Mouse (Mus musculus): ENCODE measurements around the gene Xpo5. TPM values are rescaled to one million over a fixed set of nuclear protein-coding genes. Genes with fewer than 3 reads are reported as not detected.

The Xpo5 gene
- polyA plus RNA-seq, 1 experiment from 2014 or later = 61.5 TPM

GRCm38 (mm10) chr17:46278011-46278765 lies 75.6 kb downstream of the Xpo5 start:
- Histone ChIP-seq H3K4me2 (replicated peaks; ENCODE audit: low read depth, low read length) (no peak overlapping the region), H3K9ac (ENCODE audit: low read depth, low read length) (no peak overlapping the region), H3K4me1 (ENCODE audit: control insufficient read depth, insufficient read depth, low read length) (peaks cover 11% of the 10 kb centered on the region), H3K9me3 (ENCODE audit: control insufficient read depth, low read length) (no peaks in the 10 kb centered on the region), H3K27ac (ENCODE audit: low read depth, low read length) (no peak overlapping the region), H3K4me3 (ENCODE audit: low read length) (no peak overlapping the region), H3K36me3 (ENCODE audit: control insufficient read depth, insufficient read depth, low read length) (peaks cover 48% of the 10 kb centered on the region), H3K27me3 (ENCODE audit: control insufficient read depth, insufficient read depth, low read length) (no peaks in the 10 kb centered on the region)
- WGBS = 93% methylated on average over 12 of the region's 12 CpGs
- ATAC-seq (ENCODE audit: low FRiP score, low TSS enrichment) = no peak

- Histone ChIP-seq H3K4me3 (ENCODE audit: low read length) (peak within 1 kb of the TSS; percentile 77), H3K9me3 (ENCODE audit: control insufficient read depth, low read length) (no peaks in the 10 kb centered on the region), H3K36me3 (ENCODE audit: control insufficient read depth, insufficient read depth, low read length) (peaks cover 30% of the 10 kb centered on the region), H3K27me3 (ENCODE audit: control insufficient read depth, insufficient read depth, low read length) (no peaks in the 10 kb centered on the region), H3K9ac (ENCODE audit: low read depth, low read length) (peak within 1 kb of the TSS; percentile 82), H3K4me2 (replicated peaks; ENCODE audit: low read depth, low read length) (peak within 1 kb of the TSS; percentile 80), H3K4me1 (ENCODE audit: control insufficient read depth, insufficient read depth, low read length) (peaks cover 13% of the 10 kb centered on the region), H3K27ac (ENCODE audit: low read depth, low read length) (peak within 1 kb of the TSS; percentile 97)
- ATAC-seq (ENCODE audit: low FRiP score, low TSS enrichment) = peak; percentile 95
- WGBS = under 1% methylated on average over 37 of the region's 37 CpGs
Observed at GRCm38 (mm10) chr17:46282483-46283123, 80.0 kb downstream of the Xpo5 start, which contains the start of gene Tjap1. Gene Tjap1, minus strand, starts transcription at chr17:46283026.

- WGBS = 23% methylated on average over 9 of the region's 9 CpGs
- peak overlapping the region; percentile 80 for H3K4me2 ChIP-seq (replicated peaks; ENCODE audit: low read depth, low read length)
- peaks cover 26% of the 10 kb centered on the region for H3K36me3 ChIP-seq (ENCODE audit: control insufficient read depth, insufficient read depth, low read length)
- peak overlapping the region; percentile 77 for H3K4me3 ChIP-seq (ENCODE audit: low read length)
- H3K27ac ChIP-seq (ENCODE audit: low read depth, low read length) = peak overlapping the region; percentile 97; the same call in 1 of the 2 replicates
- H3K9ac ChIP-seq (ENCODE audit: low read depth, low read length) = no peak overlapping the region
- peak; percentile 16; the same call in 1 of the 2 replicates for ATAC-seq (ENCODE audit: low FRiP score, low TSS enrichment)
- H3K9me3 ChIP-seq (ENCODE audit: control insufficient read depth, low read length) = no peaks in the 10 kb centered on the region
- H3K27me3 ChIP-seq (ENCODE audit: control insufficient read depth, insufficient read depth, low read length) = no peaks in the 10 kb centered on the region
- peaks cover 15% of the 10 kb centered on the region for H3K4me1 ChIP-seq (ENCODE audit: control insufficient read depth, insufficient read depth, low read length)
Observed at GRCm38 (mm10) chr17:46283140-46283539, 80.6 kb downstream of the Xpo5 start.

- Histone ChIP-seq H3K4me2 (replicated peaks; ENCODE audit: low read depth, low read length) (no peak overlapping the region), H3K4me1 (ENCODE audit: control insufficient read depth, insufficient read depth, low read length) (peaks cover 15% of the 10 kb centered on the region), H3K4me3 (ENCODE audit: low read length) (no peak overlapping the region), H3K27me3 (ENCODE audit: control insufficient read depth, insufficient read depth, low read length) (no peaks in the 10 kb centered on the region), H3K36me3 (ENCODE audit: control insufficient read depth, insufficient read depth, low read length) (peaks cover 18% of the 10 kb centered on the region), H3K9ac (ENCODE audit: low read depth, low read length) (no peak overlapping the region), H3K9me3 (ENCODE audit: control insufficient read depth, low read length) (no peaks in the 10 kb centered on the region), H3K27ac (ENCODE audit: low read depth, low read length) (no peak overlapping the region)
- 72% methylated on average over 8 of the region's 8 CpGs for WGBS
- ATAC-seq (ENCODE audit: low FRiP score, low TSS enrichment) = no peak
Observed at GRCm38 (mm10) chr17:46283911-46284310, 81.3 kb downstream of the Xpo5 start.

GRCm38 (mm10) chr17:46284653-46285052 lies 82.1 kb downstream of the Xpo5 start:
- Histone ChIP-seq H3K36me3 (ENCODE audit: control insufficient read depth, insufficient read depth, low read length) (peaks cover 11% of the 10 kb centered on the region), H3K9ac (ENCODE audit: low read depth, low read length) (no peak overlapping the region), H3K4me3 (ENCODE audit: low read length) (no peak overlapping the region), H3K9me3 (ENCODE audit: control insufficient read depth, low read length) (no peaks in the 10 kb centered on the region), H3K4me1 (ENCODE audit: control insufficient read depth, insufficient read depth, low read length) (peaks cover 15% of the 10 kb centered on the region), H3K27me3 (ENCODE audit: control insufficient read depth, insufficient read depth, low read length) (no peaks in the 10 kb centered on the region), H3K27ac (ENCODE audit: low read depth, low read length) (no peak overlapping the region), H3K4me2 (replicated peaks; ENCODE audit: low read depth, low read length) (no peak overlapping the region)
- no peak for ATAC-seq (ENCODE audit: low FRiP score, low TSS enrichment)
- WGBS = 22% methylated on average over 7 of the region's 7 CpGs

DNA sequence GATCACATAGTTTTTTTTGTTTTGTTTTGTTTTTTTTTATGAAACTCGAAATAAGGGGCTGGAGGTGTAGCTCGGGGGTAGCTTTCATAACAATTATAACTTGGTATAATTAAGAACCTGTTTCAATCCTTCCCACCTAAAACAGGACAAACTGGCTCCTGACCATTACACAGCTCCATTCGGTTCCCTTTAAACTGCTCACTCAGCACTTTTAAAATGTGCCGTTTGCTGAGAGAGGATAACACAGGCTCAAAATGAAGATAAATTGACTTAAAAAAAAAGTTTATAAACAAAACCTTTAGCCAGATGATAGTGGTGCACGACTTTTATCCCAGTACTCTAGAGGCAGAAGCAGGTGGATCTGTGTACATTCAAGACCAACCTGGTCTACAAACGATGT lies 82.8 kb downstream of the Xpo5 start:
- WGBS = 63% methylated on average over 6 of the region's 6 CpGs
- Histone ChIP-seq H3K4me3 (ENCODE audit: low read length) (no peak overlapping the region), H3K9ac (ENCODE audit: low read depth, low read length) (no peak overlapping the region), H3K9me3 (ENCODE audit: control insufficient read depth, low read length) (no peaks in the 10 kb centered on the region), H3K4me2 (replicated peaks; ENCODE audit: low read depth, low read length) (no peak overlapping the region), H3K36me3 (ENCODE audit: control insufficient read depth, insufficient read depth, low read length) (peaks cover 4% of the 10 kb centered on the region), H3K4me1 (ENCODE audit: control insufficient read depth, insufficient read depth, low read length) (peaks cover 15% of the 10 kb centered on the region), H3K27me3 (ENCODE audit: control insufficient read depth, insufficient read depth, low read length) (no peaks in the 10 kb centered on the region), H3K27ac (ENCODE audit: low read depth, low read length) (no peak overlapping the region)
- ATAC-seq (ENCODE audit: low FRiP score, low TSS enrichment) = no peak

- H3K27me3 ChIP-seq (ENCODE audit: control insufficient read depth, insufficient read depth, low read length) = 0 out of 2 replicates have a peak, but pooled peaks cover 3% of the 10 kb centered on the region
- no peaks in the 10 kb centered on the region for H3K9me3 ChIP-seq (ENCODE audit: control insufficient read depth, low read length)
- H3K27ac ChIP-seq (ENCODE audit: low read depth, low read length) = 0 out of 2 replicates have a peak overlapping the region, but pooled peaks have one; percentile 38
- peak overlapping the region; percentile 18; the same call in 1 of the 2 replicates for H3K9ac ChIP-seq (ENCODE audit: low read depth, low read length)
- 53% methylated on average over 10 of the region's 11 CpGs for WGBS
- no peak overlapping the region for H3K4me3 ChIP-seq (ENCODE audit: low read length)
- peaks cover 7% of the 10 kb centered on the region; the same call in 1 of the 2 replicates for H3K4me1 ChIP-seq (ENCODE audit: control insufficient read depth, insufficient read depth, low read length)
- ATAC-seq (ENCODE audit: low FRiP score, low TSS enrichment) = 0 out of 2 replicates have a peak, but pooled peaks have one; percentile 25
- H3K36me3 ChIP-seq (ENCODE audit: control insufficient read depth, insufficient read depth, low read length) = no peaks in the 10 kb centered on the region
- H3K4me2 ChIP-seq (replicated peaks; ENCODE audit: low read depth, low read length) = no peak overlapping the region
Observed at GRCm38 (mm10) chr17:46287678-46288095, 85.1 kb downstream of the Xpo5 start.

Data from kidney, embryonic 14.5 days (tissue).